Mouse (Mus musculus) heart, embryonic 13.5 days (tissue): Measurements from ENCODE around the gene Gm20835. TPM values are rescaled to one million over a fixed set of nuclear protein-coding genes. Genes with fewer than 3 reads are reported as not detected.
"Not testable (repeated sequence)": the region's sequence is repeated elsewhere in the genome, so short reads cannot be mapped to it uniquely, and the experiment has no call there.

ENCODE experiments used
- ATAC-seq: fragments of 200-750 bp; cut with Nextera tagmentation; 2 replicates; pipeline ENCODE4 v1.8.0; 2017; ENCODE audit warnings: moderate TSS enrichment; ENCODE audit not compliant: insufficient number of reproducible peaks, low FRiP score, low TSS enrichment; ENCODE audit errors: extremely low read depth
- H3K27ac ChIP-seq: fragments of 300-500 bp; sonication (generic); replicated peaks from 2 replicates; pipeline ENCODE4 v1.5.1; 2015; ENCODE audit warnings: moderate library complexity, mild to moderate bottlenecking, inconsistent platforms
- H3K27me3 ChIP-seq: fragments of 300-500 bp; sonication (generic); replicated peaks from 2 replicates; pipeline ENCODE4 v1.6.1; 2015; ENCODE audit warnings: mild to moderate bottlenecking, inconsistent platforms
- H3K36me3 ChIP-seq: fragments of 300-500 bp; sonication (generic); 2 replicates; pipeline ENCODE4 v1.6.1; 2015; ENCODE audit warnings: mild to moderate bottlenecking, inconsistent platforms
- H3K4me1 ChIP-seq: fragments of 300-500 bp; sonication (generic); 2 replicates; pipeline ENCODE4 v1.6.1; 2015; ENCODE audit warnings: inconsistent platforms
- H3K4me2 ChIP-seq: fragments of 300-500 bp; sonication (generic); 2 replicates; pipeline ENCODE4 v1.6.1; 2015; ENCODE audit warnings: inconsistent platforms, mild to moderate bottlenecking, moderate library complexity
- H3K4me3 ChIP-seq: fragments of 300-500 bp; sonication (generic); 2 replicates; pipeline ENCODE4 v1.5.1; 2015; ENCODE audit warnings: moderate library complexity, mild to moderate bottlenecking, inconsistent platforms
- H3K9ac ChIP-seq: fragments of 300-500 bp; sonication (generic); 2 replicates; pipeline ENCODE4 v1.6.1; 2015; ENCODE audit warnings: inconsistent platforms, mild to moderate bottlenecking, moderate library complexity
- H3K9me3 ChIP-seq: fragments of 300-500 bp; sonication (generic); 2 replicates; pipeline ENCODE4 v1.6.1; 2016; ENCODE audit warnings: inconsistent platforms
- WGBS: fragments of 180-500 bp; shearing (Covaris S2); methylation state at CpG from one replicate; pipeline ENCODE4 v1.1.7; 2015; ENCODE audit warnings: mixed read lengths; 5-methylcytosine and 5-hydroxymethylcytosine counted together
- polyA plus RNA-seq: library from polyadenylated mRNA; unstranded; fragments of >200 nt; fragmentation: Nextera tagmentation; extraction: Ambion mirVana; gene quantifications from 2 replicates; pipeline ENCODE4 v1.2.1, GENCODE M21; 2015

Gm20835 gene
- not detected in 2 replicates for polyA plus RNA-seq

DNA sequence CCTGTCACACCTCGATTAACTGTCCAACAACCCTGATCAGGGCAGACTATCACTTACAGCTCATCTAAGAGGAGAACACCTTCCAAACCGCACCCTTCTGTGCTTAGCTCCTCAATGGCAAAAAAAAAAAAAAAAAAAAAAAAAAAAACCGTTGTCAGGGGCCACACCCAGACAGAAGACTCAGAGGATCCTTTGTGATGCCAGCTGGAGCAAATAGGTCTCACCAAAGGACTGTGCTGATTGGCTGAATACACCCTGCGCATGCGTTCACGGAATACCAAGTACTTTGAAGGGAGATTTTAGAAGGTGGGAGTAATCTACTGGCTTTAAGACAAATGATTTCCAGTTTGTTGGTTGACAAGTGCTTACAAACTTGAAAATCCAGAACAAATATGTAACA is at the start of gene Gm20835:
Gene Gm20835, minus strand, starts transcription at position 101 of the 400 bp plus-strand sequence.
- H3K36me3 ChIP-seq, ATAC-seq, H3K27ac ChIP-seq, H3K9me3 ChIP-seq, H3K9ac ChIP-seq, H3K4me1 ChIP-seq, H3K4me2 ChIP-seq, H3K27me3 ChIP-seq, H3K4me3 ChIP-seq: not testable (repeated sequence)
- no CpG with 5 or more reads among the region's 6 CpGs for WGBS
